ENCODE assay signal across 16 mouse cellular contexts in the genomic region with DNA sequence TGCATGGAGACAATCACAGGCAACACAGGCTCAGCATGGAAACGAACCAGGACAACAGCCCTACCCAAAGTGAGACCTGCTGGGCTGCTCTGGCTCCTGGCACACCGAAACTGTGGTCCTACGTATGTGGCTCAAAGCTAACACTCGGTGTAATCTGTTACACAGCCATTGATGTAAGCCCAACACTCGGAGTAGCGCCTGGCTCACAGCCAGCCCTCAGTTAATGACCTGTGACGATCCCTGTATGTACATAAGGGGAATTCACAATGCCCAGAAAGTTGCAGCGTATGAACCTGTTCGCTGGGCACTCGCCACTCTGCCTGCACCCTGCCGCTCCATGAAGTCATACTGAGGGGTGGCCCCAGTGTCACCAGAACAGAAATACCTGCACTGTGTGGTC. TPM values are rescaled to one million over a fixed set of nuclear protein-coding genes. Genes with fewer than 3 reads are reported as not detected.
A peak's percentile ranks its signal among the peaks of the same experiment; 100 is the strongest.
DNase-seq lines count a peak whose midpoint lies in the region; ATAC-seq lines count a peak whose summit lies in the region.
"Had no signal": no experiment of that assay in that cellular context is flagged by ENCODE, and none has a peak within 500 bp of the region (broad histone marks: within the 10 kb centered on the region; RNA-seq: fewer than 3 reads in every experiment).

No protein-coding gene starts in this region.

- no peak overlapping the region for H3K4me3 ChIP-seq in kidney, embryonic 16.5 days (ENCODE audit: low read length)
- H3K4me3 ChIP-seq in neural tube, embryonic 11.5 days (ENCODE audit: low read depth, low read length) = no peak overlapping the region
- H3K4me3 ChIP-seq in midbrain, embryonic 13.5 days (replicated peaks) = no peak overlapping the region
- H3K4me3 ChIP-seq: embryonic facial prominence, embryonic 10.5 days; heart, embryonic 12.5 days; left cerebral cortex, adult 2 months; liver, embryonic 15.5 days; myocyte had no signal

- WGBS in kidney, embryonic 16.5 days = 23% methylated on average over 11 of the region's 11 CpGs
- WGBS in neural tube, embryonic 11.5 days = 49% methylated on average over 11 of the region's 11 CpGs
- WGBS in midbrain, embryonic 13.5 days = 34% methylated on average over 11 of the region's 11 CpGs

- H3K4me1 ChIP-seq in kidney, embryonic 16.5 days (ENCODE audit: insufficient read depth, low read length) = peaks cover 14% of the 10 kb centered on the region
- peaks cover 7% of the 10 kb centered on the region; the same call in 1 of the 2 replicates for H3K4me1 ChIP-seq in neural tube, embryonic 11.5 days (ENCODE audit: control insufficient read depth, insufficient read depth, low read length)
- H3K4me1 ChIP-seq in midbrain, embryonic 13.5 days (replicated peaks) = peaks cover 46% of the 10 kb centered on the region

- H3K36me3 ChIP-seq in kidney, embryonic 16.5 days (ENCODE audit: insufficient read depth, low read length) = no peaks in the 10 kb centered on the region
- no peaks in the 10 kb centered on the region for H3K36me3 ChIP-seq in neural tube, embryonic 11.5 days (ENCODE audit: control insufficient read depth, insufficient read depth, low read length)
- no peaks in the 10 kb centered on the region for H3K36me3 ChIP-seq in midbrain, embryonic 13.5 days
- H3K36me3 ChIP-seq: embryonic facial prominence, embryonic 10.5 days; heart, embryonic 12.5 days; liver, embryonic 15.5 days had no signal

- no peak overlapping the region for H3K9ac ChIP-seq in kidney, embryonic 16.5 days (replicated peaks; ENCODE audit: low read length)
- no peak overlapping the region for H3K9ac ChIP-seq in neural tube, embryonic 11.5 days (ENCODE audit: low read length)
- peak overlapping the region; percentile 19; the same call in 1 of the 2 replicates for H3K9ac ChIP-seq in midbrain, embryonic 13.5 days (replicated peaks)
- H3K9ac ChIP-seq: heart, embryonic 12.5 days; liver, embryonic 15.5 days had no signal

- H3K27me3 ChIP-seq in kidney, embryonic 16.5 days (ENCODE audit: insufficient read depth, low read length) = no peaks in the 10 kb centered on the region
- H3K27me3 ChIP-seq in neural tube, embryonic 11.5 days (ENCODE audit: control insufficient read depth, insufficient read depth, low read length) = no peaks in the 10 kb centered on the region
- no peaks in the 10 kb centered on the region; the same call in 1 of the 2 replicates for H3K27me3 ChIP-seq in midbrain, embryonic 13.5 days

- DNase-seq in kidney, adult 9 months = no peak
- DNase-seq in neural tube, embryonic 11.5 days (ENCODE audit: low spot score) = peak; percentile 37
- no peak for DNase-seq in neural tube, embryonic 10.5 days (ENCODE audit: extremely low spot score, low spot score)
- no peak for DNase-seq in cerebellum, postnatal 36 days
- no peak for DNase-seq in frontal cortex, postnatal 14 days (ENCODE audit: low spot score in 2 of 2)
- DNase-seq: adrenal gland, postnatal 36 days; cerebellum, postnatal 25 days; gastrocnemius, postnatal 36 days; heart, postnatal 4 days had no signal

- no peak overlapping the region for H3K4me2 ChIP-seq in kidney, embryonic 16.5 days (replicated peaks; ENCODE audit: low read depth, low read length)
- no peak overlapping the region for H3K4me2 ChIP-seq in neural tube, embryonic 11.5 days (ENCODE audit: low read depth)
- no peak overlapping the region for H3K4me2 ChIP-seq in midbrain, embryonic 13.5 days (replicated peaks)
- H3K4me2 ChIP-seq: heart, embryonic 12.5 days; liver, embryonic 15.5 days had no signal

- H3K9me3 ChIP-seq in kidney, embryonic 16.5 days (ENCODE audit: low read length) = 0 out of 2 replicates have a peak, but pooled peaks cover 5% of the 10 kb centered on the region
- no peaks in the 10 kb centered on the region for H3K9me3 ChIP-seq in neural tube, embryonic 11.5 days (ENCODE audit: control insufficient read depth, low read length)
- no peaks in the 10 kb centered on the region for H3K9me3 ChIP-seq in midbrain, embryonic 13.5 days
- H3K9me3 ChIP-seq: heart, embryonic 12.5 days; liver, embryonic 15.5 days had no signal

- no peak overlapping the region for H3K27ac ChIP-seq in kidney, embryonic 16.5 days (ENCODE audit: low read length)
- H3K27ac ChIP-seq in neural tube, embryonic 11.5 days (ENCODE audit: low read depth, low read length) = no peak overlapping the region
- H3K27ac ChIP-seq in midbrain, embryonic 13.5 days = no peak overlapping the region
- H3K27ac ChIP-seq: embryonic facial prominence, embryonic 10.5 days; left cerebral cortex, adult 2 months; liver, embryonic 15.5 days had no signal

- peak; percentile 55; the same call in 1 of the 2 replicates for ATAC-seq in kidney, embryonic 16.5 days (ENCODE audit: low FRiP score, low TSS enrichment)
- ATAC-seq in neural tube, embryonic 11.5 days (ENCODE audit: insufficient read depth, low FRiP score, low TSS enrichment) = no peak
- ATAC-seq in midbrain, embryonic 13.5 days = no peak

RNA-seq across cellular contexts. Expression of a gene that starts 20.2 kb away (rescaled TPM):
- polyA plus RNA-seq in kidney, embryonic 16.5 days (2015; fragmentation: Nextera tagmentation; extraction: Ambion mirVana) = 2.6 and 3.3 TPM in 2 replicates
- 3.0 and 3.7 TPM in 2 replicates for polyA plus RNA-seq in neural tube, embryonic 11.5 days (2014; fragmentation: Nextera tagmentation; extraction: Ambion mirVana)
- 2.4 and 2.5 TPM in 2 replicates for polyA plus RNA-seq in midbrain, embryonic 13.5 days (2015; fragmentation: Nextera tagmentation; extraction: Ambion mirVana)
- polyA plus RNA-seq: myocyte had no signal

RNA-seq across cellular contexts. Expression of a gene that starts 36.0 kb away (rescaled TPM):
- polyA plus RNA-seq in kidney, embryonic 16.5 days (2015; fragmentation: Nextera tagmentation; extraction: Ambion mirVana) = 67.5 and 70.7 TPM in 2 replicates
- polyA plus RNA-seq in neural tube, embryonic 11.5 days (2014; fragmentation: Nextera tagmentation; extraction: Ambion mirVana) = 40.3 and 45.1 TPM in 2 replicates
- polyA plus RNA-seq in midbrain, embryonic 13.5 days (2015; fragmentation: Nextera tagmentation; extraction: Ambion mirVana) = 27.2 and 30.6 TPM in 2 replicates
